Mouse (Mus musculus) small intestine, adult 2 months (tissue): ENCODE results near the gene Plppr3.

Experiments
- CTCF ChIP-seq: fragments of 200-500 bp; IDR thresholded peaks from 2 replicates; pipeline ENCODE4 v1.5.1; 2012; ENCODE audit warnings: low read depth, mild to moderate bottlenecking, control low read depth, inconsistent platforms, low read length, moderate library complexity, mixed read lengths; ENCODE audit not compliant: insufficient replicate concordance, insufficient read length; ENCODE audit errors: extremely low read depth
- POLR2A ChIP-seq: fragments of 200-500 bp; IDR thresholded peaks from 2 replicates; pipeline ENCODE4 v1.6.1; 2012; ENCODE audit warnings: low read depth, mild to moderate bottlenecking, control low read depth, inconsistent platforms, low read length, moderate library complexity

DNA sequence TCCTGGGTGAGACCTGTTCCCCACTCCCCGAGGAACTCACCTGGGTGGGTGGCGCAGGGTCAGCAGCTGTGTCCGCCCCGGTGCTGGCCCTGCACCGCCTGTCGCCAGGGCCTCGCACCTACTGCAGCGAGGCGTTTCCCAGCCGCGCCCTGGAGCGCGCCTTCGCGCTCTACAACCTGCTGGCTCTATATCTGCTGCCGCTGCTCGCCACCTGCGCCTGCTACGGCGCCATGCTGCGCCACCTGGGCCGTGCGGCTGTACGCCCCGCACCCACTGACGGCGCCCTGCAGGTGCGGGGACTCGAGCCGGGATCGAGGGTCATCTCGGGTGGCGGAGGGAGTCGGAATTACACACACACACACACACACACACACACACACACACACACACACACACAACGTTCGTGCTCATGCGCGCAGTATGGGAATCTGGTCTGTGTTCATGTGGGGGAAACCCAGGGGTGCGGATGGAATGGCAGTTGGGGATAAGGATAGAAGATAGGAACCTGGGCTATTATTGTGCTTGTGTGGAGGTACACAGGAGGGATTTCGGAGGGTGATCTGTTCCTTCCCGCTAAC lies 46.6 kb upstream of the Plppr3 start, which contains the start of gene R3hdm4:
- TF ChIP-seq CTCF: no peak
- TF ChIP-seq POLR2A: no peak
